Mouse (Mus musculus) liver, embryonic 12.5 days (tissue): ENCODE results near the gene Slc38a3. TPM values are rescaled to one million over a fixed set of nuclear protein-coding genes. Genes with fewer than 3 reads are reported as not detected.

Experiments used
- ATAC-seq: fragments of 200-750 bp; cut with Nextera tagmentation; 2 replicates; pipeline ENCODE4 v1.8.0; 2017; ENCODE audit warnings: moderate number of reproducible peaks, mild to moderate bottlenecking, moderate library complexity
- H3K27ac ChIP-seq: fragments of 300-500 bp; sonication (generic); 2 replicates; pipeline ENCODE4 v1.5.1; 2016; ENCODE audit warnings: mild to moderate bottlenecking
- H3K27me3 ChIP-seq: fragments of 300-500 bp; sonication (generic); replicated peaks from 2 replicates; pipeline ENCODE4 v1.6.1; 2016; ENCODE audit warnings: mild to moderate bottlenecking, moderate library complexity
- H3K36me3 ChIP-seq: fragments of 300-500 bp; sonication (generic); 2 replicates; pipeline ENCODE4 v1.6.1; 2016; ENCODE audit warnings: mild to moderate bottlenecking, moderate library complexity
- H3K4me1 ChIP-seq: fragments of 300-500 bp; sonication (generic); 2 replicates; pipeline ENCODE4 v1.6.1; 2016
- H3K4me2 ChIP-seq: fragments of 300-500 bp; sonication (generic); 2 replicates; pipeline ENCODE4 v1.6.1; 2016; ENCODE audit warnings: mild to moderate bottlenecking, moderate library complexity
- H3K4me3 ChIP-seq: fragments of 300-500 bp; sonication (generic); 2 replicates; pipeline ENCODE4 v1.5.1; 2016; ENCODE audit warnings: mild to moderate bottlenecking, moderate library complexity
- H3K9ac ChIP-seq: fragments of 300-500 bp; sonication (generic); 2 replicates; pipeline ENCODE4 v1.6.1; 2016; ENCODE audit warnings: mild to moderate bottlenecking, moderate library complexity
- H3K9me3 ChIP-seq: fragments of 300-500 bp; sonication (generic); replicated peaks from 2 replicates; pipeline ENCODE4 v1.6.1; 2016; ENCODE audit warnings: mild to moderate bottlenecking, moderate library complexity
- WGBS: fragments of 180-500 bp; shearing (Covaris S2); methylation state at CpG from one replicate; pipeline ENCODE4 v1.1.7; 2016; ENCODE audit not compliant: insufficient replicate concordance; 5-methylcytosine and 5-hydroxymethylcytosine counted together
- polyA plus RNA-seq: library from polyadenylated mRNA; unstranded; fragments of >200 nt; fragmentation: Nextera tagmentation; extraction: Ambion mirVana; gene quantifications from 2 replicates; pipeline ENCODE4 v1.2.1, GENCODE M21; 2016

Slc38a3 gene
- polyA plus RNA-seq, 1 experiment from 2014 or later: 3.3 TPM

- Histone ChIP-seq H3K9ac (no peak overlapping the region), H3K27me3 (no peaks in the 10 kb centered on the region), H3K36me3 (peaks cover 39% of the 10 kb centered on the region), H3K27ac (peak overlapping the region; percentile 91), H3K4me3 (no peak overlapping the region), H3K4me1 (peaks cover 93% of the 10 kb centered on the region), H3K4me2 (peak overlapping the region; percentile 97), H3K9me3 (no peaks in the 10 kb centered on the region)
- no peak for ATAC-seq
- WGBS: 83% methylated on average over 9 of the region's 9 CpGs
Observed at GRCm38 (mm10) chr9:107631311-107631826, 38.0 kb downstream of the Slc38a3 start.

GRCm38 (mm10) chr9:107630576-107630975 is 38.8 kb downstream of the Slc38a3 start:
- no peak overlapping the region for H3K4me3 ChIP-seq

GRCm38 (mm10) chr9:107629901-107630425 is 39.4 kb downstream of the Slc38a3 start:
- WGBS: 43% methylated on average over 14 of the region's 14 CpGs
- Histone ChIP-seq H3K27ac (peak overlapping the region; percentile 91), H3K9ac (peak overlapping the region; percentile 36), H3K4me3 (no peak overlapping the region), H3K4me1 (peaks cover 98% of the 10 kb centered on the region), H3K27me3 (no peaks in the 10 kb centered on the region), H3K36me3 (peaks cover 53% of the 10 kb centered on the region), H3K4me2 (peak overlapping the region; percentile 47), H3K9me3 (no peaks in the 10 kb centered on the region)
- no peak for ATAC-seq

More at GRCm38 (mm10) chr9:107630576-107630975, 38.8 kb downstream of the Slc38a3 start:
- no peak for ATAC-seq
- peaks cover 46% of the 10 kb centered on the region for H3K36me3 ChIP-seq
- H3K9me3 ChIP-seq: no peaks in the 10 kb centered on the region
- no peaks in the 10 kb centered on the region for H3K27me3 ChIP-seq
- H3K9ac ChIP-seq: peak overlapping the region; percentile 36; the same call in 1 of the 2 replicates
- 64% methylated on average over 4 of the region's 4 CpGs for WGBS
- peak overlapping the region; percentile 47 for H3K4me2 ChIP-seq
- peak overlapping the region; percentile 91 for H3K27ac ChIP-seq
- H3K4me1 ChIP-seq: peaks cover 93% of the 10 kb centered on the region

GRCm38 (mm10) chr9:107629411-107629730 is 40.0 kb downstream of the Slc38a3 start:
- ATAC-seq: peak; percentile 23; the same call in 1 of the 2 replicates
- Histone ChIP-seq H3K4me1 (peaks cover 100% of the 10 kb centered on the region), H3K36me3 (peaks cover 58% of the 10 kb centered on the region), H3K4me2 (peak overlapping the region; percentile 47), H3K27ac (peak overlapping the region; percentile 91), H3K9ac (peak overlapping the region; percentile 18; the same call in 1 of the 2 replicates), H3K4me3 (peak overlapping the region; percentile 8; the same call in 1 of the 2 replicates), H3K9me3 (no peaks in the 10 kb centered on the region), H3K27me3 (no peaks in the 10 kb centered on the region)
- 12% methylated on average over 4 of the region's 4 CpGs for WGBS

GRCm38 (mm10) chr9:107628721-107629410 is 40.5 kb downstream of the Slc38a3 start:
- Histone ChIP-seq H3K27ac (peak overlapping the region; percentile 91), H3K4me2 (peak overlapping the region; percentile 47), H3K9ac (peak overlapping the region; percentile 18), H3K27me3 (no peaks in the 10 kb centered on the region), H3K9me3 (no peaks in the 10 kb centered on the region), H3K4me3 (peak overlapping the region; percentile 8; the same call in 1 of the 2 replicates), H3K4me1 (peaks cover 99% of the 10 kb centered on the region), H3K36me3 (peaks cover 62% of the 10 kb centered on the region)
- 49% methylated on average over 15 of the region's 15 CpGs for WGBS
- no peak for ATAC-seq

- Histone ChIP-seq H3K9ac (peak overlapping the region; percentile 45), H3K4me1 (peaks cover 89% of the 10 kb centered on the region), H3K36me3 (peaks cover 75% of the 10 kb centered on the region), H3K9me3 (no peaks in the 10 kb centered on the region), H3K4me2 (peak overlapping the region; percentile 47), H3K27me3 (no peaks in the 10 kb centered on the region), H3K27ac (peak overlapping the region; percentile 91), H3K4me3 (no peak overlapping the region)
- no peak for ATAC-seq
- WGBS: 40% methylated on average over 20 of the region's 20 CpGs
Observed at GRCm38 (mm10) chr9:107627387-107628255, 41.7 kb downstream of the Slc38a3 start.

- H3K4me3 ChIP-seq: no peak overlapping the region
- ATAC-seq: peak; percentile 44; the same call in 1 of the 2 replicates
- H3K36me3 ChIP-seq: peaks cover 78% of the 10 kb centered on the region
- no peaks in the 10 kb centered on the region for H3K9me3 ChIP-seq
- peak overlapping the region; percentile 47 for H3K4me2 ChIP-seq
- 4% methylated on average over 2 of the region's 2 CpGs for WGBS
- H3K4me1 ChIP-seq: peaks cover 81% of the 10 kb centered on the region
- H3K27ac ChIP-seq: peak overlapping the region; percentile 91
- H3K27me3 ChIP-seq: no peaks in the 10 kb centered on the region
- peak overlapping the region; percentile 45 for H3K9ac ChIP-seq
Observed at GRCm38 (mm10) chr9:107626844-107627277, 42.5 kb downstream of the Slc38a3 start.

GRCm38 (mm10) chr9:107626158-107626843 is 43.0 kb downstream of the Slc38a3 start:
- Histone ChIP-seq H3K9ac (peak overlapping the region; percentile 45), H3K4me2 (peak overlapping the region; percentile 47), H3K27me3 (no peaks in the 10 kb centered on the region), H3K9me3 (no peaks in the 10 kb centered on the region), H3K4me3 (no peak overlapping the region), H3K4me1 (peaks cover 75% of the 10 kb centered on the region), H3K36me3 (peaks cover 73% of the 10 kb centered on the region), H3K27ac (peak overlapping the region; percentile 91)
- 42% methylated on average over 15 of the region's 15 CpGs for WGBS
- ATAC-seq: peak; percentile 33; the same call in 1 of the 2 replicates

GRCm38 (mm10) chr9:107625351-107626128 is 43.8 kb downstream of the Slc38a3 start:
- 82% methylated on average over 12 of the region's 12 CpGs for WGBS
- no peaks in the 10 kb centered on the region for H3K27me3 ChIP-seq
- no peak overlapping the region for H3K9ac ChIP-seq
- no peak for ATAC-seq
- H3K4me2 ChIP-seq: peak overlapping the region; percentile 47; the same call in 1 of the 2 replicates
- no peak overlapping the region for H3K4me3 ChIP-seq
- peaks cover 70% of the 10 kb centered on the region for H3K4me1 ChIP-seq
- peak overlapping the region; percentile 34; the same call in 1 of the 2 replicates for H3K27ac ChIP-seq
- H3K36me3 ChIP-seq: peaks cover 67% of the 10 kb centered on the region
- no peaks in the 10 kb centered on the region for H3K9me3 ChIP-seq

GRCm38 (mm10) chr9:107624951-107625350 is 44.4 kb downstream of the Slc38a3 start:
- no peaks in the 10 kb centered on the region for H3K27me3 ChIP-seq
- peaks cover 70% of the 10 kb centered on the region for H3K4me1 ChIP-seq
- H3K9ac ChIP-seq: no peak overlapping the region
- H3K9me3 ChIP-seq: no peaks in the 10 kb centered on the region
- H3K4me3 ChIP-seq: no peak overlapping the region
- peak overlapping the region; percentile 17; the same call in 1 of the 2 replicates for H3K4me2 ChIP-seq
- WGBS: 68% methylated on average over 3 of the region's 3 CpGs
- peaks cover 71% of the 10 kb centered on the region for H3K36me3 ChIP-seq
- H3K27ac ChIP-seq: 0 out of 2 replicates have a peak overlapping the region, but pooled peaks have one; percentile 34
- ATAC-seq: no peak
